Mouse (Mus musculus): ENCODE results near the gene Rbp1. TPM values are rescaled to one million over a fixed set of nuclear protein-coding genes. Genes with fewer than 3 reads are reported as not detected.

Gene Rbp1
- total RNA-seq, 4 experiments from 2014 or later, result 7.3 to 8.6 (median 7.6) TPM

Other genes starting within 250 kb of the Rbp1 start
- gene Nmnat3, start 135.5 kb upstream of the Rbp1 start, total RNA-seq (2022), result 10 to 100 TPM; 13.2 to 23.4 (median 19.4) TPM
- gene Rbp2, start 63.2 kb downstream of the Rbp1 start, total RNA-seq (2022), result not detected
- gene Copb2, start 140.8 kb downstream of the Rbp1 start, total RNA-seq (2022), result 100 to 1,000 TPM; 136 to 145 (median 138) TPM
- 10 to 100 TPM; 42.7 to 62.9 (median 55.2) TPM for gene Mrps22, start 178.7 kb downstream of the Rbp1 start, total RNA-seq (2022)

All from adrenal gland, adult 8-10 months (tissue).